Mouse (Mus musculus) gastrocnemius, postnatal 36 days (tissue): Measurements from ENCODE around the gene Eif6. TPM values are rescaled to one million over a fixed set of nuclear protein-coding genes. Genes with fewer than 3 reads are reported as not detected.

Source experiments
- total RNA-seq, 2 experiments: library from RNA; stranded (reverse); gene quantifications; 2 replicates each; pipeline ENCODE4 v1.2.3; 2021

Eif6 gene
- total RNA-seq, 2 experiments from 2014 or later = 36.1 to 45.9 TPM

Other genes with a start within 250 kb of the Eif6 start
- gene Gss, start 234.1 kb downstream of the Eif6 start, total RNA-seq = 1 to 10 TPM; 3.7 to 6.0 TPM
- 1 to 10 TPM; 1.9 to 6.8 TPM for gene Myh7b, start 215.7 kb downstream of the Eif6 start, total RNA-seq
- gene Trpc4ap, start 134.5 kb downstream of the Eif6 start, total RNA-seq = 10 to 100 TPM; 85.8 to 90.9 TPM
- 1 to 10 TPM; 3.7 to 4.2 TPM for gene Edem2, start 97.5 kb downstream of the Eif6 start, total RNA-seq
- gene Gm17581, start 91.1 kb downstream of the Eif6 start, total RNA-seq = not detected
- gene Procr, start 75.8 kb downstream of the Eif6 start, total RNA-seq = 10 to 100 TPM; 10.6 to 10.9 TPM
- gene Mmp24, start 51.6 kb downstream of the Eif6 start, total RNA-seq = not detected
- gene BC029722, start 7.5 kb downstream of the Eif6 start, total RNA-seq = 10 to 100 TPM; 22.3 to 23.2 TPM
- not detected for gene Fam83c, start 7.9 kb upstream of the Eif6 start, total RNA-seq
- 100 to 1,000 TPM; 151 to 164 TPM for gene Uqcc1, start 103.4 kb upstream of the Eif6 start, total RNA-seq
- not detected for gene Gm15557, start 113.8 kb upstream of the Eif6 start, total RNA-seq
- under 1 TPM in 1 of 2 experiments, not detected in 1; 0.10 TPM for gene Gdf5, start 118.4 kb upstream of the Eif6 start, total RNA-seq
- gene Cep250, start 129.5 kb upstream of the Eif6 start, total RNA-seq = 1 to 10 TPM; 3.1 to 3.2 TPM
- gene 6430550D23Rik, start 181.1 kb upstream of the Eif6 start, total RNA-seq = under 1 TPM; 0.20 to 0.39 TPM
- 10 to 100 TPM; 44.1 to 46.2 TPM for gene Ergic3, start 181.1 kb upstream of the Eif6 start, total RNA-seq
- gene Fer1l4, start 226.0 kb upstream of the Eif6 start, total RNA-seq = not detected
- gene Spag4, start 238.2 kb upstream of the Eif6 start, total RNA-seq = not detected